Mouse (Mus musculus) retina, postnatal 7 days (tissue): ENCODE measurements around the gene Gm14147.
"Not testable (repeated sequence)": the region's sequence is repeated elsewhere in the genome, so short reads cannot be mapped to it uniquely, and the experiment has no call there.

Source experiments
- DNase-seq: peaks from one replicate; pipeline ENCODE4 v3.0.0-alpha.2; 2012; ENCODE audit warnings: low read depth, low spot score

The Gm14147 gene

DNA sequence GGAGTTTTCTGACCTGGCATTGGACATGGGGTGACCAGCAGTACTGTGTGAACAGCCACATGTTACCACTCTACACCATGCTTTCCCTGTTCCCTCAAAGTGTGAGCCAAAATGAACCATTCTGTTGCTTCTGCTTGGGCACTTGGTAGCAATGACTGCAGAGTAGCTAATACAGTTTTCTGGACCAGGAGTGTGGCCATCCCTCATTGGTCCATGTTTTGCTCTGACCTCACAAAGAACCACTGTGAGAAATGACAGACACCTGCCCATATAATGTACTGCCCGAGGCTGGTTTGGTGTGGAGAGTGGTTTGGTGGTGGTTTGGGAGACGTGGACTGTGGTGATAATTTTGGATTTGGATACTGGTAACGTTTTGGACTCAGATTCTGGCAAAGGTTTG, at the start of gene Gm14147:
TSS of gene Gm14147 (plus strand) at position 301 of the 400 bp plus-strand sequence.
- DNase-seq = not testable (repeated sequence)

DNA sequence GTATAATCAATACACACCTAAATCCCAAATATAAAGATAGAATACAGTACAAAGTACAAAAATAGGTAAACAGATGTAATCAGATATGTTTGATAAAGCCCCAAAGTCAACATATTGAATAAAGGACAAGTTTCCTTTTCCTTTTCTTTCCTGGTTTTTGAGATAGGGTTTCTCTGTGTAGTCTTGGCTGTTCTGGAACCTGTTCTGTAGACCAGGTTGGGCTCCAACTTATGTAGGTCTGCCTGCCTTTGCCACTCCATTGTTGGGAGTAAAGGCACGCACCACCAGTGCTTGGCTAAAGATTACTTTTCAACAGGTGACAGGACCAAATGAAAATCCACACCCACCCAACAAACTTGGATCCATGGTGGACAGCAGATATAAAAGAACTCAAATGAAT, 41.4 kb upstream of the Gm14147 start:
- no peak for DNase-seq

GRCm38 (mm10) chr2:151092250-151092649, 5.8 kb upstream of the Gm14147 start, which contains the start of gene Gm14151:
TSS of gene Gm14151 (minus strand) at chr2:151092350.
- not testable (repeated sequence) for DNase-seq
